Mouse (Mus musculus) MEL (cell line): Measurements from ENCODE around the gene Amacr. TPM values are rescaled to one million over a fixed set of nuclear protein-coding genes. Genes with fewer than 3 reads are reported as not detected.

Source experiments
- DNase-seq: peaks from one replicate; pipeline ENCODE4 v3.0.0; 2011; ENCODE audit warnings: low read depth, low spot score
- H3K27ac ChIP-seq: 2 replicates; pipeline ENCODE4 v1.5.1; 2012; ENCODE audit warnings: low read depth, mild to moderate bottlenecking, control low read depth, low read length, moderate library complexity; ENCODE audit not compliant: control insufficient read depth
- H3K27me3 ChIP-seq, 2 experiments: fragments of 150-350 bp in 1 of 2; sonication (generic) in 1 of 2; 2 replicates each; pipeline ENCODE4 v1.6.1; 2012; ENCODE audit warnings: low read length in 2 of 2, mild to moderate bottlenecking in 2 of 2, improper control_type of control experiment in 1 of 2, moderate library complexity in 1 of 2; ENCODE audit not compliant: insufficient read depth in 2 of 2, control insufficient read depth in 1 of 2
- H3K36me3 ChIP-seq, 2 experiments: 2 replicates each; pipeline ENCODE4 v1.6.1; 2012 to 2014; ENCODE audit warnings: low read length in 2 of 2, improper control_type of control experiment in 1 of 2, inconsistent platforms in 1 of 2, mild to moderate bottlenecking in 1 of 2; ENCODE audit not compliant: insufficient read depth in 2 of 2, control insufficient read depth in 1 of 2
- H3K4me1 ChIP-seq, 2 experiments: fragments of 150-350 bp in 1 of 2; sonication (generic) in 1 of 2; 2 replicates each; pipeline ENCODE4 v1.6.1; 2012; ENCODE audit warnings: low read length in 2 of 2, improper control_type of control experiment in 1 of 2, mild to moderate bottlenecking in 1 of 2; ENCODE audit not compliant: insufficient read depth in 2 of 2, control insufficient read depth in 1 of 2
- H3K4me3 ChIP-seq, 2 experiments: fragments of 150-350 bp in 1 of 2; sonication (generic) in 1 of 2; 2 replicates each; pipeline ENCODE4 v1.5.1; 2012; ENCODE audit warnings: low read depth in 2 of 2, low read length in 2 of 2, mild to moderate bottlenecking in 2 of 2, moderate library complexity in 2 of 2, control low read depth in 1 of 2, improper control_type of control experiment in 1 of 2; ENCODE audit not compliant: control insufficient read depth in 1 of 2, insufficient read depth in 1 of 2
- H3K79me2 ChIP-seq: 2 replicates; pipeline ENCODE4 v1.6.1; 2012; ENCODE audit warnings: mild to moderate bottlenecking, low read length, moderate library complexity; ENCODE audit not compliant: control insufficient read depth, poor library complexity, insufficient read depth
- H3K9ac ChIP-seq: 2 replicates; pipeline ENCODE4 v1.6.1; 2012; ENCODE audit warnings: low read depth, mild to moderate bottlenecking, control low read depth, low read length, moderate library complexity; ENCODE audit not compliant: control insufficient read depth, poor library complexity, severe bottlenecking
- H3K9me3 ChIP-seq: fragments of 150-350 bp; sonication (generic); replicated peaks from 2 replicates; pipeline ENCODE4 v1.6.1; 2012; ENCODE audit warnings: mild to moderate bottlenecking, low read length, improper control_type of control experiment, moderate library complexity; ENCODE audit not compliant: insufficient read depth
- BHLHE40 ChIP-seq: IDR thresholded peaks from 2 replicates; pipeline ENCODE4 v1.6.1; 2012; ENCODE audit warnings: low read depth, mild to moderate bottlenecking, inconsistent platforms, low read length, improper control_type of control experiment, borderline replicate concordance
- ELF1 ChIP-seq: IDR thresholded peaks from 2 replicates; pipeline ENCODE4 v1.6.1; 2014; ENCODE audit warnings: low read depth, mild to moderate bottlenecking, inconsistent platforms, low read length, improper control_type of control experiment, moderate library complexity
- EP300 ChIP-seq, 2 experiments: IDR thresholded peaks; 2 replicates each; pipeline ENCODE4 v1.6.1; 2011; ENCODE audit warnings: improper control_type of control experiment in 2 of 2, low read length in 2 of 2, low read depth in 1 of 2, mild to moderate bottlenecking in 1 of 2
- GABPA ChIP-seq: IDR thresholded peaks from 2 replicates; pipeline ENCODE4 v1.6.1; 2012; ENCODE audit warnings: low read depth, mild to moderate bottlenecking, inconsistent platforms, low read length, improper control_type of control experiment, moderate library complexity
- GATA1 ChIP-seq: IDR thresholded peaks from 2 replicates; pipeline ENCODE4 v1.6.1; 2011; ENCODE audit warnings: low read depth, low read length, improper control_type of control experiment
- HCFC1 ChIP-seq: IDR thresholded peaks from 2 replicates; pipeline ENCODE4 v1.6.1; 2012; ENCODE audit warnings: low read depth, mild to moderate bottlenecking, inconsistent platforms, low read length, improper control_type of control experiment, moderate library complexity
- KAT2A ChIP-seq: conservative IDR thresholded peaks from 2 replicates; pipeline ENCODE4 v1.6.1; 2012; ENCODE audit warnings: low read depth, low read length, improper control_type of control experiment, inconsistent platforms
- MAX ChIP-seq: IDR thresholded peaks from 2 replicates; pipeline ENCODE4 v1.6.1; 2011; ENCODE audit warnings: low read length, improper control_type of control experiment
- MEF2A ChIP-seq: IDR thresholded peaks from 2 replicates; pipeline ENCODE4 v1.6.1; 2014; ENCODE audit warnings: low read depth, mild to moderate bottlenecking, inconsistent platforms, low read length, improper control_type of control experiment; ENCODE audit not compliant: poor library complexity, insufficient replicate concordance, severe bottlenecking; ENCODE audit errors: extremely low read depth
- MXI1 ChIP-seq: IDR thresholded peaks from 2 replicates; pipeline ENCODE4 v1.6.1; 2011; ENCODE audit warnings: mild to moderate bottlenecking, low read depth, low read length, improper control_type of control experiment
- NELFE ChIP-seq: IDR thresholded peaks from 2 replicates; pipeline ENCODE4 v1.6.1; 2011; ENCODE audit warnings: low read depth, low read length, improper control_type of control experiment
- POLR2A ChIP-seq, 2 experiments: IDR thresholded peaks; 2 replicates each; pipeline ENCODE4 v1.6.1; 2011 to 2012; ENCODE audit warnings: low read length in 2 of 2, mild to moderate bottlenecking in 2 of 2, control low read depth in 1 of 2, improper control_type of control experiment in 1 of 2, low read depth in 1 of 2, moderate library complexity in 1 of 2; ENCODE audit not compliant: control insufficient read depth in 1 of 2, insufficient read depth in 1 of 2, poor library complexity in 1 of 2
- RCOR1 ChIP-seq: IDR thresholded peaks from 2 replicates; pipeline ENCODE4 v1.6.1; 2012; ENCODE audit warnings: low read depth, mild to moderate bottlenecking, inconsistent platforms, low read length, improper control_type of control experiment
- SIN3A ChIP-seq: IDR thresholded peaks from 2 replicates; pipeline ENCODE4 v1.6.1; 2012; ENCODE audit warnings: low read length, improper control_type of control experiment, inconsistent platforms
- SMC3 ChIP-seq: IDR thresholded peaks from 2 replicates; pipeline ENCODE4 v1.6.1; 2011; ENCODE audit warnings: low read depth, low read length, improper control_type of control experiment
- TCF12 ChIP-seq: IDR thresholded peaks from 2 replicates; pipeline ENCODE4 v1.6.1; 2014; ENCODE audit warnings: low read depth, mild to moderate bottlenecking, inconsistent platforms, low read length, improper control_type of control experiment, moderate library complexity
- USF2 ChIP-seq, 2 experiments: IDR thresholded peaks; 2 replicates each; pipeline ENCODE4 v1.6.1; 2011 to 2012; ENCODE audit warnings: improper control_type of control experiment in 2 of 2, low read length in 2 of 2, borderline replicate concordance in 1 of 2, inconsistent platforms in 1 of 2, low read depth in 1 of 2, mild to moderate bottlenecking in 1 of 2; ENCODE audit not compliant: insufficient read depth in 1 of 2
- ZNF384 ChIP-seq: IDR thresholded peaks from 2 replicates; pipeline ENCODE4 v1.6.1; 2012; ENCODE audit warnings: low read depth, mild to moderate bottlenecking, inconsistent platforms, low read length, improper control_type of control experiment
- polyA plus RNA-seq, 2 experiments: library from polyadenylated mRNA; stranded (reverse) in 1 of 2; unstranded in 1 of 2; fragments of >175 nt in 1 of 2; fragments of >200 nt in 1 of 2; gene quantifications; 2 replicates each; pipeline versions ENCODE4 v1.2.1 to v1.2.4; 2012; ENCODE audit warnings: low replicate concordance in 2 of 2, low read depth in 1 of 2; ENCODE audit not compliant: insufficient read length in 2 of 2, insufficient read depth in 1 of 2, missing spikeins in 1 of 2
- total RNA-seq: library from RNA; depleted of rRNA; stranded (reverse); fragments of 300-350 nt; gene quantifications from 2 replicates; pipeline ENCODE4 v1.2.3, GENCODE M21; 2012

Amacr gene
- total and polyA plus RNA-seq, 3 experiments = not detected

- no peaks in the 10 kb centered on the region for H3K27me3 ChIP-seq
- H3K27ac ChIP-seq = no peak overlapping the region
- H3K4me3 ChIP-seq = no peak overlapping the region
- H3K4me1 ChIP-seq = no peaks in the 10 kb centered on the region
- H3K9me3 ChIP-seq = no peaks in the 10 kb centered on the region
- DNase-seq = no peak
- TF ChIP-seq POLR2A (IDR thresholded peaks at IDR 0.05; ENCODE audit: control insufficient read depth in 1 of 2, insufficient read depth in 1 of 2, low read depth in 1 of 2, low read length in 2 of 2, poor library complexity in 1 of 2) = no peak
- no peak for TF ChIP-seq NELFE
- no peak for TF ChIP-seq MAX
- TF ChIP-seq TCF12 = no peak
- TF ChIP-seq KAT2A = no peak
- no peak for TF ChIP-seq USF2 (IDR thresholded peaks at IDR 0.05; ENCODE audit: borderline replicate concordance in 1 of 2, insufficient read depth in 1 of 2, low read depth in 1 of 2, low read length in 2 of 2)
- TF ChIP-seq, all 39 proteins: peak for 0
- no peaks in the 10 kb centered on the region for H3K36me3 ChIP-seq
- no peak overlapping the region for H3K9ac ChIP-seq
- H3K79me2 ChIP-seq = no peaks in the 10 kb centered on the region
These were observed 10.8 kb upstream of the Amacr start for GRCm38 (mm10) chr15:10970777-10971176.

GRCm38 (mm10) chr15:10977151-10977550 is 4.4 kb upstream of the Amacr start:
- Histone ChIP-seq H3K27ac (no peak overlapping the region), H3K4me1 (no peaks in the 10 kb centered on the region), H3K36me3 (no peaks in the 10 kb centered on the region), H3K4me3 (no peak overlapping the region), H3K79me2 (no peaks in the 10 kb centered on the region), H3K9ac (no peak overlapping the region), H3K27me3 (no peaks in the 10 kb centered on the region), H3K9me3 (no peaks in the 10 kb centered on the region)
- no peak for DNase-seq
- TF ChIP-seq ELF1 (no peak), BHLHE40 (no peak), HCFC1 (no peak), ZNF384 (no peak), RCOR1 (no peak), EP300 (IDR thresholded peaks at IDR 0.05; ENCODE audit: low read depth in 1 of 2, low read length in 2 of 2) (no peak), GATA1 (no peak), KAT2A (no peak), GABPA (no peak), USF2 (IDR thresholded peaks at IDR 0.05; ENCODE audit: borderline replicate concordance in 1 of 2, insufficient read depth in 1 of 2, low read depth in 1 of 2, low read length in 2 of 2) (no peak), MEF2A (no peak), SIN3A (no peak), SMC3 (no peak), MXI1 (no peak)
